Mouse (Mus musculus): ENCODE measurements around the gene Prdm10.

DNA sequence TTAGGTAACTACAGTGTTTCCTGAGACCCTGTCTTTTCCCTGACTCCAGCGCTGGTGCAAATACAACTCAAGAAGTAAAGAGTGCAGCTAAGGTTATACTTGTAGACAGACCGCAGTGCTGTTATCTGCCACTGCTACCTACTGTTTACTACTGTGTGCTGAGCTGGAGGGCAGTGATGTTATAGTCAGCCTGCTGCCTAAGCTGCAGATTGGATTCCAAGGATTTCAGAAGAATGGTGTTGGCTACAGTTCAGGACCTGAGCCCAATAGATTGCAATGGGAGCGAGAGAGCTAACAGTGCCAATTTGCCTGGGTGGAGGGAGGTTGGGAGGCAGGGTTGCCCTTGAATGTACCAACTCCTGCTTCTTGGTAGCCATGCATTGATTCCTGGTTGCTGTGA lies 25.5 kb downstream of the Prdm10 start:
- no peak for TF ChIP-seq CTCF (IDR thresholded peaks at IDR 0.05)
- no peak for TF ChIP-seq POLR2A (IDR thresholded peaks at IDR 0.05; ENCODE audit: insufficient read depth, low read depth, low read length)
- TF ChIP-seq EP300 (IDR thresholded peaks at IDR 0.05; ENCODE audit: insufficient read depth, low read depth, low read length) = no peak

Data from heart, adult 2 months (tissue).